ENCODE assay signal across 19 mouse cellular contexts in the genomic region with DNA sequence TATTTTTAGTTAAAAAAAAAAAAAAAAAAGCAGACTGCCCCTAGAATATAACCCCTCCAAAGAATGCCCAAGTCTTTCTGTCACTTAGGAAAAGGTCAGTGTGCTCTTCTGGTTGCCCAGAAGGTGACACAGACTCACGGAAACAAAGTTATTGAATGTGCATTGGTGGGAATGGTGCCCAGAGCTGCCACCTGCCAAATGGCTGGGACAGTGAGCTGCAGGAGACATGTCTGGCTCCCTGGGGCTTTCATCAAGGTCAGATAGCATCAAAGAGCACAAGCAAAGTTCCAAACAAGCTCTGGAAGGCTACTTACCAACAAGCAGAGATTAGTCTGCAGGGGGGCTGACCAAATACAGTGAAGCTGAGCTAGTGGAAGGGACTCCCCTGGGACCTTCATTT. TPM values are rescaled to one million over a fixed set of nuclear protein-coding genes. Genes with fewer than 3 reads are reported as not detected.
DNase-seq lines count a peak whose midpoint lies in the region; ATAC-seq and TF ChIP-seq lines count a peak whose summit lies in the region.
"Had no signal": no experiment of that assay in that cellular context is flagged by ENCODE, and none has a peak within 500 bp of the region (broad histone marks: within the 10 kb centered on the region; RNA-seq: fewer than 3 reads in every experiment).

No protein-coding gene starts in this region.

- no peak overlapping the region for H3K27ac ChIP-seq in gastrocnemius, adult 2 months
- no peak overlapping the region for H3K27ac ChIP-seq in hindbrain, embryonic 13.5 days
- H3K27ac ChIP-seq: forebrain, embryonic 15.5 days; hindbrain, embryonic 12.5 days; liver, embryonic 13.5 days; neural tube, embryonic 15.5 days had no signal

- H3K4me1 ChIP-seq in hindbrain, embryonic 13.5 days (replicated peaks), result no peaks in the 10 kb centered on the region
- H3K4me1 ChIP-seq: forebrain, embryonic 15.5 days; hindbrain, embryonic 12.5 days; liver, embryonic 13.5 days; neural tube, embryonic 15.5 days had no signal

- no peaks in the 10 kb centered on the region for H3K27me3 ChIP-seq in hindbrain, embryonic 13.5 days
- H3K27me3 ChIP-seq: forebrain, embryonic 15.5 days; hindbrain, embryonic 12.5 days; liver, embryonic 13.5 days; neural tube, embryonic 15.5 days had no signal

- TF ChIP-seq CTCF in gastrocnemius, adult 2 months (IDR thresholded peaks at IDR 0.05), result no peak

- no peaks in the 10 kb centered on the region for H3K9me3 ChIP-seq in hindbrain, embryonic 13.5 days
- H3K9me3 ChIP-seq: forebrain, embryonic 15.5 days; hindbrain, embryonic 12.5 days; liver, embryonic 13.5 days; neural tube, embryonic 15.5 days had no signal

- intact Hi-C loops in gastrocnemius, adult 2 months (cut with DNase I), result no loop called here

- WGBS in hindbrain, embryonic 13.5 days, result 72% methylated on average over 1 of the region's 1 CpGs

- no peak for ATAC-seq in hindbrain, embryonic 13.5 days (ENCODE audit: low FRiP score)
- ATAC-seq: forebrain, embryonic 15.5 days; intestine, embryonic 16.5 days had no signal

- H3K36me3 ChIP-seq in hindbrain, embryonic 13.5 days, result no peaks in the 10 kb centered on the region
- H3K36me3 ChIP-seq: forebrain, embryonic 15.5 days; hindbrain, embryonic 12.5 days; liver, embryonic 13.5 days; neural tube, embryonic 15.5 days had no signal

- peak; percentile 30 for DNase-seq in gastrocnemius, adult 2 months
- DNase-seq in gastrocnemius, postnatal 4 days (ENCODE audit: low spot score in 2 of 2), result no peak
- peak; percentile 48 for DNase-seq in ovary, adult 18-20 months (ENCODE audit: low spot score)
- DNase-seq in ovary, postnatal 10 days (ENCODE audit: low spot score), result no peak
- peak; percentile 68 for DNase-seq in heart, adult 8-10 months (ENCODE audit: low spot score)
- peak; percentile 1 for DNase-seq in skeletal muscle tissue, adult 2 months (ENCODE audit: low read depth, low spot score)
- DNase-seq: cerebellum, adult 8-10 months; embryo, embryonic 11 days; gastrocnemius, postnatal 10 days; layer of hippocampus, adult 9-11 months; liver, embryonic 13.5 days; lung, postnatal 10 days; right cerebral cortex, postnatal 4 days; thymus, postnatal 36 days had no signal

- H3K9ac ChIP-seq in hindbrain, embryonic 13.5 days, result no peak overlapping the region
- H3K9ac ChIP-seq: forebrain, embryonic 15.5 days; hindbrain, embryonic 12.5 days; liver, embryonic 13.5 days; neural tube, embryonic 15.5 days had no signal

- H3K4me2 ChIP-seq in hindbrain, embryonic 13.5 days, result no peak overlapping the region
- H3K4me2 ChIP-seq: forebrain, embryonic 15.5 days; hindbrain, embryonic 12.5 days; liver, embryonic 13.5 days; neural tube, embryonic 15.5 days had no signal

- no peak overlapping the region for H3K4me3 ChIP-seq in gastrocnemius, adult 2 months
- no peak overlapping the region for H3K4me3 ChIP-seq in hindbrain, embryonic 13.5 days
- H3K4me3 ChIP-seq: forebrain, embryonic 15.5 days; hindbrain, embryonic 12.5 days; liver, embryonic 13.5 days; neural tube, embryonic 15.5 days had no signal

RNA-seq across cellular contexts. Expression of gene Ptprg, which starts 43.2 kb away (rescaled TPM):
- total RNA-seq in gastrocnemius, adult 2 months (2021), result 10 to 100 TPM; 26.3 to 32.5 TPM
- total RNA-seq in gastrocnemius, postnatal 4 days (2021), result 10 to 100 TPM; 44.9 to 51.5 TPM
- 10 to 100 TPM; 43.4 to 66.5 (median 48.8) TPM for total RNA-seq in heart, adult 8-10 months (2022)
- 47.3 and 47.5 TPM in 2 replicates for polyA plus RNA-seq in hindbrain, embryonic 13.5 days (2015; fragmentation: Nextera tagmentation; extraction: Ambion mirVana)

Comparison
In these comparisons a context has a peak if more than half of its experiments do, and no peak if none do; other contexts are left out.
1. DNase-seq: peak in gastrocnemius, adult 2 months (single experiment), ovary, adult 18-20 months (single experiment), heart, adult 8-10 months (single experiment) and skeletal muscle tissue, adult 2 months (single experiment); none in gastrocnemius, postnatal 4 days (0 of 2) and ovary, postnatal 10 days (single experiment).